Mouse (Mus musculus) hindbrain, embryonic 11.5 days (tissue): ENCODE measurements around the gene Sap18b. TPM values are rescaled to one million over a fixed set of nuclear protein-coding genes. Genes with fewer than 3 reads are reported as not detected.
A peak's percentile ranks its signal among the peaks of the same experiment; 100 is the strongest.
"Not testable (repeated sequence)": the region's sequence is repeated elsewhere in the genome, so short reads cannot be mapped to it uniquely, and the experiment has no call there.

ENCODE experiments used
- ATAC-seq: fragments of 200-750 bp; cut with Nextera tagmentation; 2 replicates; pipeline ENCODE4 v1.8.0; 2017; ENCODE audit warnings: mild to moderate bottlenecking, moderate TSS enrichment, moderate library complexity; ENCODE audit not compliant: low FRiP score
- DNase-seq: peaks from one replicate; pipeline ENCODE4 v3.0.0-alpha.2; 2015; ENCODE audit warnings: low spot score
- H3K27ac ChIP-seq: fragments of 300-500 bp; sonication (generic); 2 replicates; pipeline ENCODE4 v1.5.1; 2014; ENCODE audit warnings: mild to moderate bottlenecking, low read depth, low read length
- H3K27me3 ChIP-seq: fragments of 300-500 bp; sonication (generic); 2 replicates; pipeline ENCODE4 v1.6.1; 2014; ENCODE audit warnings: mild to moderate bottlenecking, low read length, moderate library complexity, mixed read lengths; ENCODE audit not compliant: control insufficient read depth, insufficient read depth
- H3K36me3 ChIP-seq: fragments of 300-500 bp; sonication (generic); 2 replicates; pipeline ENCODE4 v1.6.1; 2014; ENCODE audit warnings: mild to moderate bottlenecking, low read length, moderate library complexity, mixed read lengths; ENCODE audit not compliant: control insufficient read depth, insufficient read depth
- H3K4me1 ChIP-seq: fragments of 300-500 bp; sonication (generic); replicated peaks from 2 replicates; pipeline ENCODE4 v1.6.1; 2014; ENCODE audit warnings: low read length, mixed read lengths; ENCODE audit not compliant: control insufficient read depth, insufficient read depth
- H3K4me2 ChIP-seq: fragments of 300-500 bp; sonication (generic); replicated peaks from 2 replicates; pipeline ENCODE4 v1.6.1; 2014; ENCODE audit warnings: mild to moderate bottlenecking, low read depth, low read length
- H3K4me3 ChIP-seq: fragments of 300-500 bp; sonication (generic); 2 replicates; pipeline ENCODE4 v1.5.1; 2014; ENCODE audit warnings: low read depth, low read length
- H3K9ac ChIP-seq: fragments of 300-500 bp; sonication (generic); 2 replicates; pipeline ENCODE4 v1.6.1; 2014; ENCODE audit warnings: low read depth, low read length
- H3K9me3 ChIP-seq: fragments of 300-500 bp; sonication (generic); 2 replicates; pipeline ENCODE4 v1.6.1; 2016; ENCODE audit warnings: low read length; ENCODE audit not compliant: control insufficient read depth
- WGBS: fragments of 180-500 bp; shearing (Covaris S2); extraction: QIAGEN DNeasy Blood & Tissue Kit; methylation state at CpG from one replicate; pipeline ENCODE4 v1.1.7; 2014; 5-methylcytosine and 5-hydroxymethylcytosine counted together
- polyA plus RNA-seq: library from polyadenylated mRNA; unstranded; fragments of >200 nt; fragmentation: Nextera tagmentation; extraction: Ambion mirVana; gene quantifications from 2 replicates; pipeline ENCODE4 v1.2.1, GENCODE M21; 2014

Gene Sap18b
- polyA plus RNA-seq, 1 experiment from 2014 or later, result 392 TPM

DNA sequence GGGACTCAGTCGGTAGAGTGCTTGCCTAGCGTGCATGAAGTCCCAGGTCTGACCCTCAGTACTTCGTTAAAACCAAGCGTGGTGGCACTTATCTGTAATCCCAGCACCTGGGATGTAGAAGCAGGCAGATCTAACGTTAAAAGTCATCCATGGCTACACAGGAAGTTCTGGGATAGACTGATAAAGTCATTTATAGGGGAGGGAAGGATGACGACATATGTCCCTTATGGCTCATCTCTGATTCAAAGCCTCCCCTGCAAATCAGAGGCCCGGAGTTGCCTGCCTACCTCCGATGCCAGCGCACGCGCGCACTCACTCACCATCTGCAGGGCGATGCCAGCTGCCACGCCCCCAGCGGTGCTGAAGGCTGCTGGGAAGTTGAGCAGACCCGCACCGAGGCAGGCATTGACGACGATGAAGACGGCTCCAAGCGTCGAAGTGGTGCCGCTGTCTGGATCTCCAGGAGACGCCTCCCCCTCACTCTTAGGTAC lies 23.0 kb downstream of the Sap18b start:
- 84% methylated on average over 24 of the region's 24 CpGs for WGBS
- H3K4me3 ChIP-seq, result no peak overlapping the region
- no peak overlapping the region for H3K27ac ChIP-seq
- 0 out of 2 replicates have a peak, but pooled peaks cover 2% of the 10 kb centered on the region for H3K36me3 ChIP-seq
- H3K9me3 ChIP-seq, result no peaks in the 10 kb centered on the region
- no peaks in the 10 kb centered on the region; the same call in 1 of the 2 replicates for H3K4me1 ChIP-seq
- H3K4me2 ChIP-seq, result no peak overlapping the region
- ATAC-seq (no peak), DNase-seq (no peak)
- H3K27me3 ChIP-seq, result no peaks in the 10 kb centered on the region
- H3K9ac ChIP-seq, result no peak overlapping the region

DNA sequence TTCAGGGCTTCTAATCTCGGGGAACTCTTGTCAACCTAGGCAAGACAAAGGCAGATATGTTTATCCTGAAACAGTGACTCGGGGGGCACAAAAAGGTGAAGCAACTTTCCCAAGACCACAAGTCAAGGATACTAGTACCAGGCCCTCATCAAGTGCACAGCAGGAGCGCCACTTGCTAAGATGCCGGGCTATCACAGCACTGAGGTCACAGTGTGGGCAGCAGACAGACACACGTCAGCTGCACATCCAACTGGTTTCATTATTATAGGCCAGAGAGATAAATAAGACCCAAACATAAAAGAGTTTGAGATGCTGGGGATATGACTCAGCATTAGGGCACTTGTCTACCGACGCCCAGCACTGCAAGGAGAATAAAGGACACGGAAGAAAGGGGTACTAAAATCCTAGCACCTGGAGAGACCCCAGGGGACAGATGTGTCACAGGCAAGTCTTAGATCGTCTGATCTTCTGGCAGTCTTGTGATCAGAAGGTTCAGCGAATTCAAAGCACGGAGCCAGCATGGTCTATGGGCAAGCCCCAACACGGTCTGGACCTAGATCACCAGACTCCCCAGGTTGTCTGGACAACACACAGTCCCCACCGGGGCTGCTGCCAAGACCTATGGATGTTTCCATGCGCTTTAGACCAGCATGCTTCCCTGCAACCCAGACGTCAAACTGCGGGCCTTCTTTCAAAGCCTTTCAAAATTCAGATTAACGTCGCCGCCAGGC lies 23.8 kb downstream of the Sap18b start:
- Histone ChIP-seq H3K4me3 (no peak overlapping the region), H3K36me3 (0 out of 2 replicates have a peak, but pooled peaks cover 2% of the 10 kb centered on the region), H3K27me3 (no peaks in the 10 kb centered on the region), H3K27ac (no peak overlapping the region), H3K4me2 (no peak overlapping the region), H3K9ac (no peak overlapping the region), H3K4me1 (no peaks in the 10 kb centered on the region; the same call in 1 of the 2 replicates), H3K9me3 (no peaks in the 10 kb centered on the region)
- no peak for DNase-seq
- 91% methylated on average over 19 of the region's 19 CpGs for WGBS
- ATAC-seq, result no peak

DNA sequence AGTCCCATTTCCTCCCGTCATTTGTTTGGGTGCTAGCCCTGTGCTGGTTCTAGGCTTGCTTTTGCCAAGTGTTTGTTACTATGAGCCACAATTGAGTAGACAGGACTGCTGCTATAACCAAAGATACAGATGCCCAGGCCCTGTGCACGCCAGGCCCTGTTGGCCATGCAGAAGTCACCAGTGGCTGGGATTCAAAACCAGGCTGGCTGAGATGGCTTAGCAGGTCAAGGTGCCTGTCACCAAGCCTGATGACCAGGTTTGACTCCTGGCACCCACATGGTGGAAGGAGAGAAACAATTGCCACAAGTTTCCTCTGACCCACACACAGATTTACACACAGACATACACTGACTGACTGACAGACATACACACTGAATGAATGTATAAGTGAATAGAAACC lies 25.2 kb downstream of the Sap18b start:
- Histone ChIP-seq H3K27ac (no peak overlapping the region), H3K4me2 (no peak overlapping the region), H3K4me1 (no peaks in the 10 kb centered on the region; the same call in 1 of the 2 replicates), H3K9ac (no peak overlapping the region), H3K4me3 (no peak overlapping the region), H3K27me3 (no peaks in the 10 kb centered on the region), H3K36me3 (0 out of 2 replicates have a peak, but pooled peaks cover 2% of the 10 kb centered on the region), H3K9me3 (no peaks in the 10 kb centered on the region)
- DNase-seq (no peak), ATAC-seq (no peak)
- 90% methylated on average over 2 of the region's 2 CpGs for WGBS

DNA sequence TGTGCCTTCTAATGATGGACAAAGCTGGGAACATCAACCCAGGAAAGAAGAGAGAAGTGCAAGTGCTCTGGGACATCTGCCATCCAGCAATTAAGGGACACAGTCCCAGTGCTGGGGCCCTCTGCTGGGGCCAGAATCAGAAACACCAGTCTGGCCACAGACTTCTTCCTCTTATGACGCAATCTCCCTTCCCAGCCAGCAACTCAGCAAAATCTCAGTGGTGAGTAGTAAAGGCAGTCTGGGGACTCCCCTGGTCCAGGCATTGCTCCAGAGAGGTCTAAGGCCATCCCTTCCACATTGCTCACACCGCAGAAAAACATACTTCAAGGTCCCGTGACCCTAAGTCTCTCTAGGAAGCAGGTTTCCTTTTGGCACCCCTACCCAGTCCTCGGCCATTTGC lies 27.1 kb downstream of the Sap18b start:
- H3K36me3 ChIP-seq, result 0 out of 2 replicates have a peak, but pooled peaks cover 2% of the 10 kb centered on the region
- H3K27ac ChIP-seq, result no peak overlapping the region
- peak overlapping the region; percentile 81 for H3K4me2 ChIP-seq
- H3K9me3 ChIP-seq, result no peaks in the 10 kb centered on the region
- ATAC-seq (no peak), DNase-seq (no peak)
- H3K4me3 ChIP-seq, result no peak overlapping the region; the same call in 1 of the 2 replicates
- 66% methylated on average over 4 of the region's 4 CpGs for WGBS
- no peaks in the 10 kb centered on the region for H3K27me3 ChIP-seq
- no peaks in the 10 kb centered on the region; the same call in 1 of the 2 replicates for H3K4me1 ChIP-seq
- no peak overlapping the region; the same call in 1 of the 2 replicates for H3K9ac ChIP-seq

DNA sequence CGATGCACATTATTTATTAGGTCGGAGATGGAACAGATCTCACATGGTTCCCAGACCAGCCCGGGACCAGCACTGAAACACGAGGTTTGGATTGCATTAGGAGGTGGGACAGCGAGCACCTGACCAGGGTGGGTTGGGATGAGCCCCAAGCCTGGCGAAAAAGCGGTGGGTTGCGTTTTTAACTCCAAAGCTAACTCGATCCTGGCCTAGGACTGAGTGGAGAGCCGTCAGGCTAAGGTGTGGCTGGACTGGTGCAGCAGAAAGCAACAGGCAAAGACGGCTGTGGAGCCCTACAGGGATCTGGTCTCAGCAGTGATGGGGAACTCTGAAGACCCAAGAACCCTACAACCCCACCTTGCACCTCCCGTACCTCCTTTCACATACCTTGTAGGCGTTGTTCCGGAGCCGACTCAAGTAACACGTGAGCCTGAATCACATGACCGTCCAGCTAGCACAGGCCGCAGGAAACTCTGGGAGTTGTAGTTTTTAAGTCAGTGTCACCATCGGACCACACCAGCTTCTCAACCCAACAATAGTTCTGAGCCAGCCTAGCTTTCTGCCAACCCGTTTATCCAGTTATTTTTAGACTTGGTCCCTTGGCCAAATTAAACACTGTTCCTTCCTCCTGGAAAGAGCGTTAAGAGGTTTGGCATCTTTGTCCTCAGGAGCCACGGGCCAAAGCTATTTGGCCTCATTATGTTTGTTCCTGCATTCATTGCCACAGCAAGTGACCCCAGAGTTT lies 28.1 kb downstream of the Sap18b start, which contains the start of gene Slc38a7:
TSS of gene Slc38a7 (minus strand) at position 438 of the 742 bp plus-strand sequence.
- peak; percentile 81 for DNase-seq
- Histone ChIP-seq H3K27me3 (no peaks in the 10 kb centered on the region), H3K9me3 (no peaks in the 10 kb centered on the region), H3K4me1 (no peaks in the 10 kb centered on the region; the same call in 1 of the 2 replicates), H3K27ac (no peak within 1 kb of the TSS), H3K9ac (peak within 1 kb of the TSS; percentile 70), H3K4me2 (peak within 1 kb of the TSS; percentile 81), H3K36me3 (0 out of 2 replicates have a peak, but pooled peaks cover under 1% of the 10 kb centered on the region), H3K4me3 (peak within 1 kb of the TSS; percentile 72)
- WGBS, result 13% methylated on average over 22 of the region's 22 CpGs
- ATAC-seq, result peak; percentile 97

DNA sequence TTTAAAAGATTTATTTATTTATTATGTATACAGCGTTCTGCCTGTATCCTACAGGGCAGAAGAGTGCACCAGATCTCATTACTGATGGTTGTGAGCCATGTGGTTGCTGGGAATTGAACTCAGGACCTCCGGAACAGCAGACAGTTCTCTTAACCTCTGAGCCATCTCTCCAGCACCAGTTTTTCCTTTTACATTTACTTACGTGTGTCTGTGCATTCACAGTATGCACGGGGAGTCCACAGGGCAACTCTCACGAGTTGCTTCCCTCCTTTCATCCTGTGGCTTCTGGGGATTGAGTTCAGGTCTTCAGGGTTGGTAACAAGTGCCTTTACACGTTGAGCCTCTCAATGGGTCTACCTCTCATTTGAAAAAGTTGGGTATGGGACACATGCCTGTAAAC lies 29.0 kb downstream of the Sap18b start:
- ATAC-seq, result no peak
- Histone ChIP-seq H3K9me3 (no peaks in the 10 kb centered on the region), H3K27ac (no peak overlapping the region), H3K9ac (no peak overlapping the region), H3K4me3 (no peak overlapping the region), H3K4me1 (no peaks in the 10 kb centered on the region; the same call in 1 of the 2 replicates), H3K4me2 (no peak overlapping the region), H3K36me3 (no peaks in the 10 kb centered on the region), H3K27me3 (no peaks in the 10 kb centered on the region)
- DNase-seq, result no peak
- WGBS, result 87% methylated on average over 6 of the region's 6 CpGs

DNA sequence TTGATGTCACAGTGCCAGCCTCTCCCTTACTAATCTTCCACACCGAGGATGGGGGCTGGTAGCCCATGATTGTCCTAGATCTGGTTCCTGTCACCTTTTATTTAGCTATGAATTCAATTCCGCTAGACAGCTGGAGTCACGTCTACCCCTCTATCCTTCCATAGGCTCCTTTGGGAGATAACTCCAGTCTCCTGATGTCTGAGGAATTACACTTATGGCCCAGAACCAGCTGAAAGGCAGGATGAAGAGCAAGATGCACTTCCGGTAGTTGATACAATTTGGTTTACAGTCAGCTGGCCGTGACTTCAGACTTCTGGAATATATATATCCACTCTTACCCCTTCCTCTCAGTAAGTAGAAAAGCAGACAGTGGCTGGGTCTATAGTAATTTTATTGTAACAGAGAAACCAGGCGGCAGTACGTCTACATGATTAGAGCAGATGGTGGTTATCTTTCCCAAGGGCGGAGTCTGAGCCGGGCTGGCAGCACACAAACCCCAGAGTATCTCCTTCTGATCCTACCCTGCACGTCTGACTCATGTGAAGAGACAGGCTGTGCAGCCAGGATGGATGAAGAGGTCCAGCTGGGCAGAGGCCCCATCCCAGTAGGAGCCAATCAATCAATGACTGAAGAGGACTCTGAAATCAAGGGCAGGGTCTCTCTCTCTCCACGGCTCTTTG lies 38.8 kb downstream of the Sap18b start:
- not testable (repeated sequence) for H3K9me3 ChIP-seq, ATAC-seq, H3K4me3 ChIP-seq, DNase-seq, H3K27ac ChIP-seq, H3K4me2 ChIP-seq, H3K4me1 ChIP-seq, H3K27me3 ChIP-seq, H3K9ac ChIP-seq
- H3K36me3 ChIP-seq, result peaks cover 10% of the 10 kb centered on the region; the same call in 1 of the 2 replicates
- WGBS, result 83% methylated on average over 10 of the region's 11 CpGs

DNA sequence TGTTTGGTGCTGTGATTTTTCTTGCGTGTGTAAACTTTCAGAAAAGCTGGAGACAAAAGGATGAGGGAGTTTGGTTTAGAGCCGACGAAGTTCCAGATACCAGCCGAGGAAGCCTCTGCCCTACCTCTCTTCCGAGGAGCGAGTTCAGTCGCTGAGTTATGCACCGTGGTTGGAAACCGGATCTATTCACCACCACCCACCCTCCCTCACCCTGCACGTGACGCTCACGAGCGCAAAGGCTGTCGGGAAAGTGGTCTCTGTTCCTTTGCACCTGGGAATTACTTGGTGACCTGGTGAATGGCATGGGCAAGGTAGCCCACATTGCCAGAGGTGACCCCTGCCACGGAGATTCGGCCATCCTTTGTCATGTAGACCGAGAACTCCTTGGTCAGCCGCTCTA lies 39.7 kb downstream of the Sap18b start:
- H3K36me3 ChIP-seq, result peaks cover 10% of the 10 kb centered on the region; the same call in 1 of the 2 replicates
- not testable (repeated sequence) for H3K4me3 ChIP-seq, DNase-seq, H3K9ac ChIP-seq, ATAC-seq, H3K4me1 ChIP-seq, H3K4me2 ChIP-seq, H3K27ac ChIP-seq, H3K27me3 ChIP-seq, H3K9me3 ChIP-seq
- WGBS, result 95% methylated on average over 17 of the region's 18 CpGs
